Mouse (Mus musculus): ENCODE measurements around the gene Pth2. TPM values are rescaled to one million over a fixed set of nuclear protein-coding genes. Genes with fewer than 3 reads are reported as not detected.

Pth2 gene
- polyA plus RNA-seq, 2 experiments = not detected

DNA sequence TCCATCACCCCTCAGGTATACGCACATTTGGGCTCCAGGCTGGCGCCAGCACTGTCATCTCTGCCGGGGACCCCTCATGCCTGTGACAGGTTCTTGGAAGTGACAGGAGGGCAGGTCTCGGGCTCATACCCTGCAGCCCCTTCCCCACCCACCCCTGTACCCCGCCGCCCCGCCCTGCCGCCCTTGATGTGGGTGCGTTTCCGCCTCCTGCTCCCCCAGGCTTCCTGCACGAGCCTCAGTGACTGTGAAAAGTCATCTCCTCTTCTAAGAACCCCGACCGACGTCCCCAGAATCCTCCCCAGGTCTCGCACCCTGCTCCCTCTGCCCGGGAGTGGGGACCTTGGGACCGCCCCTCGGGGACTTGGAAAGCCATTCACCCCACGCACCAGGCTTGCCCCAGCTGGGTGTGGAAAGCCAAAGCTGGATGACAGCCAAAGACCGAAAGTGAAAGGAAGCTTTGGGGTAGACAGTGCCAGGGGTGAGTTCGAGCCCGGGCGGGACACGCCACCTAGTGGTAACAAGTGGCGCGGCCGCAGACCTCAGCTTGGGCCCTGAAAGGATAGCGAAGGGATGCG is 44.7 kb upstream of the Pth2 start, which contains the start of the genes Gm45713 and Flt3l:
Gene Gm45713, minus strand, starts transcription at position 239 of the 575 bp plus-strand sequence.
Gene Flt3l, minus strand, starts transcription at position 440 of the 575 bp plus-strand sequence.
- 1% methylated on average over 29 of the region's 29 CpGs for WGBS
- Histone ChIP-seq H3K27me3 (ENCODE audit: control insufficient read depth, insufficient read depth, low read length) (0 out of 2 replicates have a peak, but pooled peaks cover 4% of the 10 kb centered on the region), H3K27ac (replicated peaks; ENCODE audit: low read depth, low read length) (no peak within 1 kb of the TSS)

DNA sequence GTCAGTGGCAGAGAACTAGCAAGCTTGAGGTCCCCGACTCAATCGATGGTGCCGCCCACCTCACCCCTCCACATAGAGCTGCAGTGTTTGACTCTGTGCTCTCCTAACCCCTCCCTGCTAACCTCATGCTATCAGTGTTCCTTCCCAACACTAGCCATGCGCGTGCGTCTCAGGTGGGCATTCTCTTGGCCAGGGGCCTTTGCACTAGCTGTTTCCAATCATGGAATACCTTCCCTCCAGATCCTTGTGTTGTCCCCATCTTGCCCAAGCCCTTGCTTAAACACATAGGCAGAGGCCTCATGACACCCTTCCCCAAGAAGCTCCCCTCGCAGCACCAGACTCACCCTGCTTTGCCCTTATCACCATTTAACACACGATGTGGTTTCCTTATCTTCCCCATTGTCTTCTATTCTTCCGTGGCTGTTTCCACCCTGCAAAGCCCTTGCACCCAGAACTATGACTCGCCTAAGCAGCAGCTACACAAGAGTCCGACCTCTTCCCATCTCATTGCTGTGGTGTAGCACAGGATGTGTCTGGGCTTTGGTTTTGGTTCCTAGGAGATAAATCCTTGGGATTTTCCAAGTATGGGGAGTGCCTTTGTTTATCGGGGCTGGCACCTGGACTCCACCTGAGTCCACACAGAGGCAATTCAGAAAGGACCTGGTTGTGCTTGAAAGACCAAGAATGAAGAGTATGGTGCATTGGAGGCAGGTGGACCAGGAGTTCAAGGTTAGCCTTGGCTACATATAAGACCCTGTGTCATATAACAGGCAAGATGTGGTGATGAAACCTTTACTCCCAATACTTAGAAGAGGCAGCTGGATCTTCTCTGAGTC is 43.4 kb upstream of the Pth2 start:
- no peak overlapping the region for H3K27ac ChIP-seq (replicated peaks; ENCODE audit: low read depth, low read length)
- H3K9me3 ChIP-seq (ENCODE audit: control insufficient read depth, low read length) = no peaks in the 10 kb centered on the region
- H3K4me2 ChIP-seq (replicated peaks; ENCODE audit: low read depth, low read length, severe bottlenecking) = no peak overlapping the region
- no peak overlapping the region for H3K9ac ChIP-seq (ENCODE audit: low read depth, low read length, severe bottlenecking)
- no peak for DNase-seq (ENCODE audit: low spot score)
- 85% methylated on average over 12 of the region's 12 CpGs for WGBS
- TF ChIP-seq POLR2A (IDR thresholded peaks at IDR 0.05; ENCODE audit: borderline replicate concordance, extremely low read depth, insufficient read depth, insufficient read length) = no peak
- peaks cover 7% of the 10 kb centered on the region for H3K36me3 ChIP-seq (ENCODE audit: control insufficient read depth, insufficient read depth, low read length)
- no peak overlapping the region for H3K4me3 ChIP-seq (replicated peaks; ENCODE audit: low read length)
- H3K27me3 ChIP-seq (ENCODE audit: control insufficient read depth, insufficient read depth, low read length) = 0 out of 2 replicates have a peak, but pooled peaks cover 4% of the 10 kb centered on the region
- no peaks in the 10 kb centered on the region for H3K4me1 ChIP-seq (ENCODE audit: control insufficient read depth, insufficient read depth, low read length)
- no peak for ATAC-seq (ENCODE audit: low FRiP score, low read depth)

More for the DNA sequence above, 44.7 kb upstream of the Pth2 start, which contains the start of the genes Gm45713 and Flt3l:
- no peaks in the 10 kb centered on the region for H3K36me3 ChIP-seq (ENCODE audit: control insufficient read depth, insufficient read depth, low read length)
- no peaks in the 10 kb centered on the region for H3K9me3 ChIP-seq (ENCODE audit: control insufficient read depth, low read length)
- peak within 1 kb of the TSS; percentile 55 for H3K9ac ChIP-seq (ENCODE audit: low read depth, low read length, severe bottlenecking)
- DNase-seq (ENCODE audit: low spot score) (peak; percentile 85), ATAC-seq (ENCODE audit: low FRiP score, low read depth) (peak; percentile 85)
- peak within 1 kb of the TSS; percentile 81 for H3K4me2 ChIP-seq (replicated peaks; ENCODE audit: low read depth, low read length, severe bottlenecking)
- peak within 1 kb of the TSS; percentile 45 for H3K4me3 ChIP-seq (replicated peaks; ENCODE audit: low read length)
- no peaks in the 10 kb centered on the region for H3K4me1 ChIP-seq (ENCODE audit: control insufficient read depth, insufficient read depth, low read length)
- 0 out of 2 replicates have a peak, but pooled peaks have one; percentile 17 for TF ChIP-seq POLR2A (IDR thresholded peaks at IDR 0.05; ENCODE audit: borderline replicate concordance, extremely low read depth, insufficient read depth, insufficient read length)

DNA sequence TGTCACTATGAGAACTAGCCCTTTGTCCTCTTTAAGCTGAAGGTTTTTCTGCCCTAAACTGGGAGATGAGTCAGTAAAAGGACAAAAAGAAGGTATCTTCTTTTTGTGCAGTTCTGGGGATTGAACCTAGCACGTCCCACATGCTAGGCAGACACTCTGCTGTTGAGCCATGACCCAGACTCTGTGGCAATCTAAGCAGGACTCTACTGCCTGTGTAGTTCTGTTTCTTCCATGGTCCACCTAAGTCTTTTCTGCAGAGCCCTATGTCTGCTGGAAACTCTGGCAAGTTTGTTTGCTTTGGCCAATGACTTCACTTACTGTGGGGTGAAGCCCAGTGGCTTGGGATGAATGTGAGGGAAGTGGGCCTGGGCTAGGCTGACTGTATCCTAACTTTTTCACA is 42.4 kb upstream of the Pth2 start:
- no peak for ATAC-seq (ENCODE audit: low FRiP score, low read depth)
- H3K27ac ChIP-seq (replicated peaks; ENCODE audit: low read depth, low read length) = no peak overlapping the region
- 82% methylated on average over 1 of the region's 1 CpGs for WGBS
- H3K9ac ChIP-seq (ENCODE audit: low read depth, low read length, severe bottlenecking) = no peak overlapping the region
- H3K27me3 ChIP-seq (ENCODE audit: control insufficient read depth, insufficient read depth, low read length) = 0 out of 2 replicates have a peak, but pooled peaks cover 4% of the 10 kb centered on the region
- no peak for TF ChIP-seq POLR2A (IDR thresholded peaks at IDR 0.05; ENCODE audit: borderline replicate concordance, extremely low read depth, insufficient read depth, insufficient read length)
- peaks cover 16% of the 10 kb centered on the region for H3K36me3 ChIP-seq (ENCODE audit: control insufficient read depth, insufficient read depth, low read length)
- H3K4me3 ChIP-seq (replicated peaks; ENCODE audit: low read length) = no peak overlapping the region
- no peak overlapping the region for H3K4me2 ChIP-seq (replicated peaks; ENCODE audit: low read depth, low read length, severe bottlenecking)
- H3K4me1 ChIP-seq (ENCODE audit: control insufficient read depth, insufficient read depth, low read length) = no peaks in the 10 kb centered on the region
- no peaks in the 10 kb centered on the region for H3K9me3 ChIP-seq (ENCODE audit: control insufficient read depth, low read length)
- no peak for DNase-seq (ENCODE audit: low spot score)

DNA sequence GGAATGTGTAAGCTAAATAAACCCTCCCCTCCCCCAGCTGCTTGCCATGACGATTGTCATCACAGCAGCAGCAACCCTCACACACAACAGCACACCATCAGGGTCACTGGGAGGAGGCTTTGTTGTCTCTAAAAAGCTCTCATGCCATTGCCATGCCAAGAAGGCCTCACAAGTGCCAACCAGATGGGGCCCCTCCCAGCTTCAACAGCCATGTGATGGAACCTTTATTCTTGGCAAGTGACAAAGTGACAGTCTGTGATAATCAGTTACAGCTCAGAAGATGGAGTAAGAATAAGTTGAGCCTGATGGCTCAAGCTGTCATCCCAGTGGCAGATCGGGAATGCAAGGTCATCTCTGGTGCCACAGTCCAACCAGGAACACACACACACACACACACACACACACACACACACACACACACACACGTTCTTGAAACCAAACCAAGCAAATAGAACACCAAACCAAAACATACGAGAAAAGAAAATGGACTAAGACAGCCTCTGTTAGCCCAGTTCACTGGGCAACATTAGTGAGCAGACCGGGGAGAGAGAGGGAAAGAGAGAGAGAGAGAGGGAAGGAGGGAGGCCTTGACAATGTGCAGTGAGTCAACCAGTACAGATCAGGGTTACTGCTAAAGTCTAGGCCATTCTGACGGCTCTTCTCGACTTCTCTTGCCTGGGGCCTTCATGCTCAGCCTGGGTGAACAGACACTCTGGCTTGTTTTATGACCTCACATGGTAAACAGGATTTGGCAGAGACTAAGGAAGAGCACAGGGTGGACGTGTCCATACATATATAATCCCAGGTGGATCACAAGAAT is 40.7 kb upstream of the Pth2 start:
- TF ChIP-seq POLR2A (IDR thresholded peaks at IDR 0.05; ENCODE audit: borderline replicate concordance, extremely low read depth, insufficient read depth, insufficient read length) = no peak
- DNase-seq (ENCODE audit: low spot score) (no peak), ATAC-seq (ENCODE audit: low FRiP score, low read depth) (no peak)
- Histone ChIP-seq H3K4me3 (replicated peaks; ENCODE audit: low read length) (no peak overlapping the region), H3K36me3 (ENCODE audit: control insufficient read depth, insufficient read depth, low read length) (peaks cover 33% of the 10 kb centered on the region), H3K4me2 (replicated peaks; ENCODE audit: low read depth, low read length, severe bottlenecking) (no peak overlapping the region), H3K9ac (ENCODE audit: low read depth, low read length, severe bottlenecking) (no peak overlapping the region), H3K27ac (replicated peaks; ENCODE audit: low read depth, low read length) (no peak overlapping the region), H3K9me3 (ENCODE audit: control insufficient read depth, low read length) (no peaks in the 10 kb centered on the region), H3K4me1 (ENCODE audit: control insufficient read depth, insufficient read depth, low read length) (no peaks in the 10 kb centered on the region), H3K27me3 (ENCODE audit: control insufficient read depth, insufficient read depth, low read length) (0 out of 2 replicates have a peak, but pooled peaks cover 4% of the 10 kb centered on the region)
- 69% methylated on average over 8 of the region's 8 CpGs for WGBS

DNA sequence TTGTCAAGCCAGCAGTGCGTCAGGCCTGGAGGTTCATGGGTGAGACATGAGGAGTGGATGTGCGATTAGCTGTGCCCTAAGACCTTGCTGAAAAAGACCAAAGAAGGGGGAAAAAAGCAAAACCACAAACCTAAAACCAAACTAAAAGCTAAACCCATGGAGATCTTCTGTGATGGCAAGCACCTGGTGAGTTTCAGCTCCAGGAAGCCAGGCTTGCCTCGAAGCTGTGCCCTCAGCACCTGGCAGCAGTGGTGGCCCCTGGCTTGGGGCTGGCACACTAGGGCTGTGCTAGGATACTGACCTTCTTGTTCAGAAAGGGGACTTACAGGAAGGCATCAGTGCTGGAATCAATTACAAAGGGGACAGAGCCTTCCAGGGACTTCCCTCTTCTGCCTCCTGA is 39.5 kb upstream of the Pth2 start:
- WGBS = 93% methylated on average over 3 of the region's 3 CpGs
- no peaks in the 10 kb centered on the region for H3K9me3 ChIP-seq (ENCODE audit: control insufficient read depth, low read length)
- H3K4me3 ChIP-seq (replicated peaks; ENCODE audit: low read length) = no peak overlapping the region
- ATAC-seq (ENCODE audit: low FRiP score, low read depth) (no peak), DNase-seq (ENCODE audit: low spot score) (no peak)
- H3K36me3 ChIP-seq (ENCODE audit: control insufficient read depth, insufficient read depth, low read length) = peaks cover 44% of the 10 kb centered on the region
- no peak overlapping the region for H3K27ac ChIP-seq (replicated peaks; ENCODE audit: low read depth, low read length)
- no peak overlapping the region for H3K4me2 ChIP-seq (replicated peaks; ENCODE audit: low read depth, low read length, severe bottlenecking)
- H3K27me3 ChIP-seq (ENCODE audit: control insufficient read depth, insufficient read depth, low read length) = no peaks in the 10 kb centered on the region
- no peak for TF ChIP-seq POLR2A (IDR thresholded peaks at IDR 0.05; ENCODE audit: borderline replicate concordance, extremely low read depth, insufficient read depth, insufficient read length)
- H3K9ac ChIP-seq (ENCODE audit: low read depth, low read length, severe bottlenecking) = peak overlapping the region; percentile 16; the same call in 1 of the 2 replicates
- no peaks in the 10 kb centered on the region for H3K4me1 ChIP-seq (ENCODE audit: control insufficient read depth, insufficient read depth, low read length)

Data from limb, embryonic 14.5 days (tissue).